Mouse (Mus musculus) lung, adult 2 months (tissue): ENCODE measurements at regions not wholly inside any gene's neighbourhood (a gene's known extent, or its start where the extent isn't known, plus 50 kb on each side); places are given as distances from the start of the nearest gene placed in this dataset.

Experiments used
- DNase-seq: peaks from one replicate; pipeline ENCODE4 v3.0.0; 2022
- H3K4me1 ChIP-seq: fragments of 200-500 bp; 2 replicates; pipeline ENCODE4 v1.6.1; 2011; ENCODE audit warnings: low read length; ENCODE audit not compliant: control insufficient read depth, insufficient read depth
- H3K4me3 ChIP-seq: fragments of 200-500 bp; replicated peaks from 2 replicates; pipeline ENCODE3; 2011; ENCODE audit warnings: low read depth, mild to moderate bottlenecking, control low read depth, low read length; ENCODE audit errors: extremely low read depth
- CTCF ChIP-seq: fragments of 200-500 bp; IDR thresholded peaks from 2 replicates; pipeline ENCODE4 v1.5.1; 2011; ENCODE audit warnings: mild to moderate bottlenecking, low read length, control low read depth; ENCODE audit not compliant: insufficient read depth
- POLR2A ChIP-seq: fragments of 200-500 bp; IDR thresholded peaks from 2 replicates; pipeline ENCODE4 v1.6.1; 2011; ENCODE audit warnings: low read depth, mild to moderate bottlenecking, control low read depth, low read length, borderline replicate concordance; ENCODE audit errors: extremely low read depth
- WGBS: fragments of 180-500 bp; shearing (Covaris S2); methylation state at CpG from one replicate; pipeline ENCODE4 v1.1.7; 2018; 5-methylcytosine and 5-hydroxymethylcytosine counted together

DNA sequence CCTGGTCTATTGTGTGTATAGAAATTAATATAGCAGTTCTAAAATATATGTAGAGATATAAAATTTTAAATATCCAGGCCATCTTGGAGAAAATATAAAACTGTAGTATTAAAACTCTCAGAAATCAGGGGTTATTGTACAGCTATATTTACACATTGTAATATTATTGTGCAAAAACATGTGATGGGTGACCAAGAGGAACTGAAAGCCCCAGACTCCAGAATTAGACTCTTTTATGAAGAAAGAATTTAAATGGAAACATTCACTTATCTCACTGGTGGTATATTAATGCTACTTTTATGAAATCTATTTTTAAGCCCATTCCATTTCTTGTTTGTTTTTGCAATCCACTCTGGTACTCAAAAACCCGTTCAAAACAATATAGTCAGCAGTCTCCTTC, 130.5 kb downstream of the P2ry1 start:
- DNase-seq: no peak
- H3K4me1 ChIP-seq: no peaks in the 10 kb centered on the region
- no peak for TF ChIP-seq CTCF
- TF ChIP-seq POLR2A: no peak
- H3K4me3 ChIP-seq: no peak overlapping the region
- WGBS: 12% methylated on average over 1 of the region's 1 CpGs

DNA sequence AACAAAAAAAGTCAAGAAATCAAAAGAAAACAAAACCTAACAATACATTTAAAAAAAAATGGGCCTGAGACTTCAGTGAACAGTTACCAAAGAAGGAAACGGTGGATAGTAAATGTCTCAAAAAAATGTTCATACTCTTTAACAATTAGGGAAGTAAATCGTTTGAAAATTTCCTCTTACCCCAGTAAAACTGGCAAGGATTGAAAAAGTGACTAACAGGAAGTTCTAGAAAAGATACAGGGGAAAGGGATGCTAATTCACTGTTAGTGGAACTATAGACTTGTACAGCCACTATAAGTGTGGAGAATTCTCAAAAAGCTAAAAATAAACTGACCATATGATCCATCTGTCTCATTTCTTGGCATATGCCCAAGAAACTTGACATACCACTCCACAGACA, 151.5 kb downstream of the P2ry1 start:
- DNase-seq: no peak
- no peak for TF ChIP-seq POLR2A
- TF ChIP-seq CTCF: no peak
- Histone ChIP-seq H3K4me1 (no peaks in the 10 kb centered on the region), H3K4me3 (no peak overlapping the region)
- WGBS: 61% methylated on average over 2 of the region's 2 CpGs

- 55% methylated on average over 4 of the region's 4 CpGs for WGBS
- Histone ChIP-seq H3K4me1 (no peaks in the 10 kb centered on the region), H3K4me3 (no peak overlapping the region)
- no peak for TF ChIP-seq CTCF
- no peak for TF ChIP-seq POLR2A
- no peak for DNase-seq
Measured at GRCm38 (mm10) chr3:61159811-61160210, 157.2 kb downstream of the P2ry1 start.

DNA sequence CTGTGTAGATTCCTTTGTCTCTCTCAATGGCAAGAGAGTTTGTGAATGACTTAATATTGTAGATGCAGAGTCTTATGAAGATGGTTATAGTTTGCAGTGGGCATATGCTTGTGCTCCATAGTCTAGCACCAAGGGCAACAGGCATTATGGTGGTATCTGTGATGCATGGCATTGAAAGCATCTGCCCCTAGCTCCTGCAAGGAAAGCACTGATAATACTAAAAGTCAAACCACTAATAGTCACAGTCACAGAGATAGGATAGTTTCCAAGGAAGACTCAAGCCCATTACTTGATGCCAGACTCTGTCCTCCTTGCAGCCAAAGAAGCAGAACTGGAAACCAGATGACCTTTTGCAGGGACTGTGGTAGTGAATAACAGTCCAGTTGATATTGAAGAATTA, 158.8 kb downstream of the P2ry1 start:
- TF ChIP-seq CTCF (no peak), POLR2A (no peak)
- DNase-seq: no peak
- Histone ChIP-seq H3K4me1 (no peaks in the 10 kb centered on the region), H3K4me3 (no peak overlapping the region)

DNA sequence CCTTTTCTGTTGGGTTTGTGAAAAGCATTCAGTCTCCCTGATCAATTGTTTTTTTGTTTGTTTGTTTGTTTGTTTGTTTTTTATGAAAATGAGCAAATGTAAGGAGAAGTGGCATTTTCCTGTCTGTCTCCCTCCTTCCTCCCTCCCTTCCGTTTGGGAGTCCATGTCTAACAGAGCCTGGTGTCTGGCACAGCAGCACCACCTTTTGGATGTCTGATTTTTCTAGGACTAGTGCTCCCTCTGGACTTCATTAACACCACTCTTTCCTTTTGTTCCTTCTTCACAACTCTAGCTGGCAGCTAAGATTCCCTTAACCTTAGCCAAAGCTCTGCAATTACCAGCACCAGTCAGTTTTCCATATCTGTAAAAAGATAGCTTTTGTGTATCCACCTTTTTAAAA, 175.6 kb upstream of the Rap2b start:
- no peaks in the 10 kb centered on the region for H3K4me1 ChIP-seq
- TF ChIP-seq CTCF (no peak), POLR2A (no peak)
- WGBS: 19% methylated on average over 1 of the region's 1 CpGs
- no peak for DNase-seq
- no peak overlapping the region for H3K4me3 ChIP-seq

GRCm38 (mm10) chr3:61188662-61189061, 172.8 kb upstream of the Rap2b start:
- Histone ChIP-seq H3K4me3 (no peak overlapping the region), H3K4me1 (no peaks in the 10 kb centered on the region)
- no peak for DNase-seq
- TF ChIP-seq CTCF (no peak), POLR2A (no peak)

DNA sequence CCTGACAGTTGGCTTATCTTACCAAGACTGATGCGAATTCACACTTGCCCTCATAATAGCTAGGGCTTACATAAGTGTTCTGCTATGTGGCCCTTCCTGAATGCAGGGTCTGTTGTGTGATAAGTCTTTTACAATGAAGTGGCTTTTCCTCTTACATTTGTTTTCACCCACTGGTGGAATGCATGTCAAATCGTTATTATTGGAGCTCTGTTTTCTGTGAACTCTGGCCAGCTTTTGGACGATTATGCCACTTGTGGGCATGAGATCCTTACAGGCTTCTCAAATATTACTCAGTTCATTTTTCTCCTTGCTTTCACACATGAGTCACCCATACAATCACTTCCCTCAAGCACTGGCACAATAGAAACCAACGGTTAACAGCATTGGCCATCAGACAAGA, 144.9 kb upstream of the Rap2b start:
- Histone ChIP-seq H3K4me3 (no peak overlapping the region), H3K4me1 (no peaks in the 10 kb centered on the region)
- DNase-seq: no peak
- no peak for TF ChIP-seq CTCF
- TF ChIP-seq POLR2A: no peak
- WGBS: 23% methylated on average over 4 of the region's 4 CpGs

GRCm38 (mm10) chr3:61224505-61224904, 136.9 kb upstream of the Rap2b start:
- no peak for TF ChIP-seq POLR2A
- no peak for TF ChIP-seq CTCF
- Histone ChIP-seq H3K4me1 (no peaks in the 10 kb centered on the region), H3K4me3 (no peak overlapping the region)
- no peak for DNase-seq

GRCm38 (mm10) chr3:61225054-61225453, 136.4 kb upstream of the Rap2b start:
- H3K4me3 ChIP-seq: no peak overlapping the region
- no peak for DNase-seq
- no peaks in the 10 kb centered on the region for H3K4me1 ChIP-seq
- TF ChIP-seq POLR2A: no peak
- no peak for TF ChIP-seq CTCF

DNA sequence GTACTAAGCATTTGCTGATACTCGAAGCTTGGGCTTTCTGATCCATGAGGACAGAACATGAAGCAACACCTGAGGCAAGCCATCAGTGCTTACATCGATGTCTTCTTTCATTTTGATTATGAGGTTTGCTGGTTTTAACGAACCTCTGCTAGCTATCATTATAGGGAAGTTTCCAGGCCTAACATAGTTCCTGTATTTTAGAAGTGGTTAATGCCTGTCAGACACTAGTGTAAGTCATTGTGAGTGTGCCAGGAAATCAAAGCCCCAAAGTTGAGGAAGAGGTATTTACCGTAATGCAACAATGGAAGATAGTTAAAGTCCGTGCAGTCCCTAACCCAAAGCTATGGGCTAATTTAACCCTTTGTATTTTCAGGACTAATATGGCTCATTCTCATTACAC, 120.1 kb upstream of the Rap2b start:
- WGBS: 62% methylated on average over 5 of the region's 5 CpGs
- no peak for TF ChIP-seq POLR2A
- TF ChIP-seq CTCF: no peak

More for the DNA sequence above, 120.1 kb upstream of the Rap2b start:
- no peak for DNase-seq
- Histone ChIP-seq H3K4me3 (no peak overlapping the region), H3K4me1 (no peaks in the 10 kb centered on the region)
